Mouse (Mus musculus) pancreas, adult 10 weeks (tissue): ENCODE data around the gene Nelfcd. TPM values are rescaled to one million over a fixed set of nuclear protein-coding genes. Genes with fewer than 3 reads are reported as not detected.

ENCODE experiments used
- polyA plus RNA-seq: library from polyadenylated mRNA; stranded (reverse); fragments of 350-450 nt; fragmentation: Illumina TruSeq; extraction: RNeasy Lipid Tissue Mini Kit (QIAGEN cat#74804); gene quantifications from one replicate; pipeline ENCODE4 v1.2.3, GENCODE M21; 2015; ENCODE audit warnings: low read depth, low replicate concordance; ENCODE audit not compliant: insufficient read depth

Gene Nelfcd
- 12.2 TPM for polyA plus RNA-seq

GRCm38 (mm10) chr2:174415731-174416310, at the start of gene Nelfcd:
Gene Nelfcd (plus strand): TSS chr2:174415804.

GRCm38 (mm10) chr2:174438737-174439449, 23.3 kb downstream of the Nelfcd start, which contains the start of gene Ctsz:
Gene Ctsz (minus strand): TSS chr2:174439039.

GRCm38 (mm10) chr2:174450353-174450752, 34.7 kb downstream of the Nelfcd start, which contains the start of gene Tubb1:
Gene Tubb1 (plus strand): TSS chr2:174450695.

DNA sequence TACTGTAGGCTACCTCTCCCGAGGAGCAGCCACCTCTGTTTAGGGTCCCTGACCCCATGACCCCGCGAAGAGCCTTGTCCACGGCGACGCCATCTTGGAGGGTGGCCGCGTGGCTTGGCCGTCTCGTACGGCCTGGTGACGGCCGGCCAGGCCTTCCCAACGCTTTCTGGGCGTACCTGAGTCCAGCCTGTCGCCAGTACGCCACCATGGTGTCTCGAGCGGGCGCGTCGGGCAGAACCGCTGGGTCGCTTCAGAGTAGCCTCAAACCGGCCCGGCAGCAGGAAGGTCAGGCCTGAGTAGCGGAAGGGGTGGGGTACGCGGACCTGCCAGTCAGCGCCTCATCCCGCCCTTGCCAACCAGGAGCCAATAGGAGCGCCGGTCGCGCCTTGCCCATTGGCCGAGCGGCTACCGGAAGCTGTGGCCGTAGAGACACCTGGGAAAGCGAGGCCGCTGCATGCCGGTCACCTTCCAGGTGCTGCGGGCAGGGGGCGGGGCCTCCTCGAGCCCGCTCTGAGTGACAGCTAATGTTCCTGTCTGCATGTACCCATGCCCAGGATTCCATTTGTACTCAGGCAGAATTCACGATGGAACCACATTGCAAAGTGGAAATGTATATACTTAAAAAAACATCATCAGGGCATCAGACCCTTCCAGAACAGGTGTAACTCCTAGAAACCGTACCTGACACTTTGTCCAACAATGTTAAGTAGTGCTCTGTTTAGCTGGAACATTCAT, 48.4 kb downstream of the Nelfcd start, which contains the start of gene Atp5e:
Atp5e (minus strand) TSS at position 317 of the 735 bp plus-strand sequence.

GRCm38 (mm10) chr2:174472818-174473549, 57.4 kb downstream of the Nelfcd start, which contains the start of gene Prelid3b:
Gene Prelid3b (minus strand): TSS chr2:174473081.

Other genes starting within 250 kb of the Nelfcd start
- 264 TPM for gene Gnas, start 131.5 kb upstream of the Nelfcd start, polyA plus RNA-seq
- gene Gm20721, start 69.1 kb upstream of the Nelfcd start, polyA plus RNA-seq: not detected
- 27.5 TPM for gene Ctsz, start 23.2 kb downstream of the Nelfcd start, polyA plus RNA-seq
- gene Tubb1, start 34.9 kb downstream of the Nelfcd start, polyA plus RNA-seq: 0.61 TPM
- gene Atp5e, start 48.3 kb downstream of the Nelfcd start, polyA plus RNA-seq: 247 TPM
- 6.6 TPM for gene Prelid3b, start 57.3 kb downstream of the Nelfcd start, polyA plus RNA-seq
- gene Zfp831, start 227.7 kb downstream of the Nelfcd start, polyA plus RNA-seq: not detected